Mouse (Mus musculus) spleen, adult 12 weeks (tissue): ENCODE data around the gene Fam189a2.

Source experiments
- DNase-seq: peaks from one replicate; pipeline ENCODE4 v3.0.0; 2022; ENCODE audit warnings: low spot score

The Fam189a2 gene

GRCm38 (mm10) chr19:23972881-23973649 lies 57.8 kb downstream of the Fam189a2 start:
- no peak for DNase-seq

GRCm38 (mm10) chr19:23971391-23971790 lies 59.4 kb downstream of the Fam189a2 start:
- no peak for DNase-seq

GRCm38 (mm10) chr19:23970374-23970773 lies 60.4 kb downstream of the Fam189a2 start:
- DNase-seq, result no peak

- DNase-seq, result no peak
Observed at GRCm38 (mm10) chr19:23968862-23969225, 62.0 kb downstream of the Fam189a2 start.

GRCm38 (mm10) chr19:23968125-23968861 lies 62.5 kb downstream of the Fam189a2 start:
- DNase-seq, result no peak

GRCm38 (mm10) chr19:23967156-23967555 lies 63.7 kb downstream of the Fam189a2 start:
- DNase-seq, result no peak

- no peak for DNase-seq
Observed at GRCm38 (mm10) chr19:23966376-23966775, 64.4 kb downstream of the Fam189a2 start.

- DNase-seq, result no peak
Observed at GRCm38 (mm10) chr19:23964401-23964910, 66.4 kb downstream of the Fam189a2 start.

- DNase-seq, result no peak
Observed at GRCm38 (mm10) chr19:23961516-23961915, 69.3 kb downstream of the Fam189a2 start.

GRCm38 (mm10) chr19:23960831-23961447 lies 69.9 kb downstream of the Fam189a2 start:
- no peak for DNase-seq

GRCm38 (mm10) chr19:23960275-23960674 lies 70.5 kb downstream of the Fam189a2 start:
- no peak for DNase-seq

- no peak for DNase-seq
Observed at GRCm38 (mm10) chr19:23959870-23960269, 70.9 kb downstream of the Fam189a2 start.

GRCm38 (mm10) chr19:23958925-23959324 lies 71.9 kb downstream of the Fam189a2 start:
- no peak for DNase-seq

GRCm38 (mm10) chr19:23957563-23957962 lies 73.3 kb downstream of the Fam189a2 start:
- DNase-seq, result no peak

- DNase-seq, result no peak
Observed at GRCm38 (mm10) chr19:23956299-23956975, 74.4 kb downstream of the Fam189a2 start.

- no peak for DNase-seq
Observed at GRCm38 (mm10) chr19:23955461-23955860, 75.4 kb downstream of the Fam189a2 start.

- no peak for DNase-seq
Observed at GRCm38 (mm10) chr19:23948301-23949000, 82.4 kb downstream of the Fam189a2 start.

- DNase-seq, result no peak
Observed at GRCm38 (mm10) chr19:23947871-23948270, 82.9 kb downstream of the Fam189a2 start.

GRCm38 (mm10) chr19:23946751-23947150 lies 84.1 kb downstream of the Fam189a2 start:
- DNase-seq, result no peak

GRCm38 (mm10) chr19:23946026-23946685 lies 84.7 kb downstream of the Fam189a2 start:
- DNase-seq, result no peak

- no peak for DNase-seq
Observed at GRCm38 (mm10) chr19:23942886-23943285, 87.9 kb downstream of the Fam189a2 start.
